Mouse (Mus musculus) embryo, embryonic 11.5 days (tissue): ENCODE data around the gene Krt15.

Source experiments
- DNase-seq: peaks from one replicate; pipeline ENCODE4 v3.0.0-alpha.2; 2012; ENCODE audit warnings: low read depth, low spot score

The Krt15 gene

DNA sequence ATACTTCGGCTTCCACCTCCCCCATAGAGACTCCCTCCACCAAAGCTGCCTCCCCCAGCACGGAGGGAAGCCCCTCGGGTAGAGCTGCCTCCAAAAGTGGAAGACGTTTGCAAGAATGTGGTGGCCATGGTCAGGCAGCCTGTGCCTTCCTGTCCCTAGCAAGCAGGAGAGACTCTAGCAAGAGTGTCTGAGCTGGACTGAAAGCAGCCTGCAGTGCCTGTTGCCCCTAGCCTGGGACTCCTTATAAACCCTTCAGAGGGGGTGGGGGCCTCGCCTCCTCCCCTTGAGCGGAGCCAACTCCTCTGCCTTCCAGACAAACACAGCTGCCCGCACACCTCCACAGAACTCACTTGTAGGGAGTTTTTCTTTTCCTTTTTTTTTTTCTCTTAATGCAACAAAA, at the start of gene Krt15:
Gene Krt15, minus strand, starts transcription at position 198 of the 400 bp plus-strand sequence.
- no peak for DNase-seq

- no peak for DNase-seq
These were observed 46.0 kb upstream of the Krt15 start for GRCm38 (mm10) chr11:100181725-100182124.

DNA sequence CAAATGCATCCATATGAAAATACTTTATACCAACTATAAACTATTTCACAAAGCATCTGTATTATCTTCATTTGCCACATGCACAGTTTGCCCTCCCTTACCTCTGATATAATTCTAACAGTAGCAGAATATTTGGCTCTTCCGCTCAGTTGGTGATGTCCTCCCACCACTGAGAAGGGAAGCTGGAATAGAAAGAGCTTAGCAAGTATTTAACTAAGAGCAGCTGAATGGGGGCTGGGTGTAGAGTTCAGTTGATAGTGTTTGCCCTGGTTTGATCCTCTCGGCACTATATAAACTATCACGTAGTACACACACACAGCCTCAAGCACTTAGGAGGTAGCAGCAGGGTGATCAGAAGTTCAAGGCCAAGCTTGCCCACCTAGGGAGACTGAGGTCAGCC, 43.5 kb upstream of the Krt15 start:
- DNase-seq: no peak

DNA sequence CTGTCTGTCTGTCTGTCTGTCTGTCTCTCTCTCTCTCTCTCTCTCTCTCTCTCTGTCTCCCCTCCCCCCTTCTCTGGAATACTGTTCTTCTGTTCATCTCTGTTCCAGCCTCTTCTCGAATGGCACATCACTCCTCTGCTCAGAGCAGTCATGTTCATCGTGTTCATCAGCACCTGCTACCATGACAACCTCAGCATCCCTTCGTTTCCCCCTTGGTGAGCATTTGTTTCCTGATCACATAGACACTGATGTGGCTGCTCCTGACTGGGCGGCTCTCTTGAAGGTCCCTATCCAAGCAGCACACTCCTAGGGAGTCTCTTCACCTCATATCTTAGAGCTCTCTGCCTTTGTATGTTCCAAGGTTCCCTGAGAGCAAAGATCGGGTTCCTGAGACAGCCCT, 42.6 kb upstream of the Krt15 start:
- DNase-seq: no peak

DNA sequence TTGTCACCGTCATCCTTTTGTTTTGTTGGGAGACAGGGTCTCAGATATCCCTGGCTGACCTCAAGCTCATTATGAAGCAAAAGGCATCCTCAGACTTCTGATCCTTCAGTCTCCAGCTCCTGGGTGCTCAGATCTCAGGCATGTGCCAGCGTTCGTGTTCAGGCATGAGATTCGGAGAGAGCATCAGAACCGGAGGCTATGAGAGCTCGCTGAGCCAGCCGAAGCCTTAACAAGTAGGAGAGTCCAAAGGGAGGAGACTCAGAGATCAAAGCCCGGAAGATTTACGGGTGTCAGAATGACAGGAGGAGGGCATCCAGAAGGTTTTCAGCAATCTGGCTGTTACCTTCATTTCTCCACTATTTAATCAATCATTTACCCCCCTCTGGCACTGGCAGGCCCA, 41.1 kb upstream of the Krt15 start:
- no peak for DNase-seq

- DNase-seq: peak; percentile 66
These were observed 33.3 kb upstream of the Krt15 start for GRCm38 (mm10) chr11:100168765-100169762.

DNA sequence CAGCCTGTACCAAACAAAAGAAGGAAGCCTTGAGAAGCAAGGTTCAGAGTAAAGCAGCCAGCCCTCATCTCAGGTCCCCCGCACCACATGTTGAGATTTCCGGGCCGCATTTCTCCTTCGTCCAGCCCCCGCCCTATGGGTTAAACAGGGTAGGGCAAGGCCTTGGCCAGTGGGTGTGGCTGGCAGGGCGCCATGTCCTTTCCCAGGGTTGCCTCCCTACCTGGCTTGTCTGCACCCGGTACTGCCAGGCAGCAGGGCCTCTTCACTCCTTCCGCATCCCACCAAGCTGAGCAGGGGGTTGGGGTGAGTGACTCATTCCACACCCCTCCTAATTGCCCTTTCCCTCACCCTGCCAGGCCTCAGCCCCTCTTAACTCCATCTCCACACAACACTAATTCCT, 32.3 kb upstream of the Krt15 start:
- DNase-seq: no peak

DNA sequence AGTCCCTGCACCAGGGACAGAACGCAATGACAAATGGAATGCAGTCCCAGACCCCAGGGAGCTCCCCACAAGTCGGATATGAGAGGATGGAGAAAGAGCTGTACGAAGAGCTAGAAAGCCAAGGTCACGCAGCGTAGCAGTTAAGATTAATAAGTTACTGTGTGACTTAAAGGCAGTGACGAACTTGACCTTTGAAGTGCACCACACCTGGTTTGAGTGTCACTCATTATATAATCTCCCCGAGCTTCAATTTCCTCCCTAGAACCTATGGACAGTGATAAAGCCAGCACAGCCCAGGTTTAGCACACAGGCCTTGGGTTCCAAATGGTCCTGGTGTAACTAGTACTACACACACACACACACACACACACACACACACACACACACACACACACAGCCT, 28.7 kb upstream of the Krt15 start:
- DNase-seq: no peak

GRCm38 (mm10) chr11:100157908-100158477, 22.3 kb upstream of the Krt15 start:
- no peak for DNase-seq

GRCm38 (mm10) chr11:100157331-100157730, 21.6 kb upstream of the Krt15 start:
- no peak for DNase-seq

- DNase-seq: no peak
These were observed 19.9 kb upstream of the Krt15 start for GRCm38 (mm10) chr11:100155497-100156255.

- no peak for DNase-seq
These were observed 13.0 kb upstream of the Krt15 start, which contains the start of gene Krt19 for GRCm38 (mm10) chr11:100148615-100149330. Gene Krt19, minus strand, starts transcription at chr11:100148665.

GRCm38 (mm10) chr11:100147566-100148353, 12.0 kb upstream of the Krt15 start:
- no peak for DNase-seq

- no peak for DNase-seq
These were observed 10.3 kb upstream of the Krt15 start for GRCm38 (mm10) chr11:100145858-100146560.

GRCm38 (mm10) chr11:100145104-100145503, 9.4 kb upstream of the Krt15 start:
- DNase-seq: no peak

DNA sequence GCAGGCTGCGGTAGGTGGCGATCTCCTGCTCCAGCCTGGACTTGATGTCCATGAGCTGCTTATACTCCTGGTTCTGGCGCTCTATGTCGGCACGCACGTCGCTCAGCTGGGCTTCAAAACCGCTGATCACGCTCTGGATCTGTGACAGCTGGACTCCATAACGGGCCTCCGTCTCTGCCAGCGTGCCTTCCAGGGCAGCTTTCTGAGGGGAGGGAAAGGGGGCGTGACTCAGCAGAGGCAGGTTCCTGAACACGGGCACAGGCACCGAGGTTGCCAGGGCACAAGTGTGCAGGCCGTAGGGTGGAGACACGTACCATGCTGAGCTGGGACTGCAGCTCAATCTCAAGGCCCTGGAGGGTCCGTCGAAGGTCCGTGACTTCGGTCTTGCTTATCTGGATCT, 5.2 kb upstream of the Krt15 start:
- no peak for DNase-seq

DNA sequence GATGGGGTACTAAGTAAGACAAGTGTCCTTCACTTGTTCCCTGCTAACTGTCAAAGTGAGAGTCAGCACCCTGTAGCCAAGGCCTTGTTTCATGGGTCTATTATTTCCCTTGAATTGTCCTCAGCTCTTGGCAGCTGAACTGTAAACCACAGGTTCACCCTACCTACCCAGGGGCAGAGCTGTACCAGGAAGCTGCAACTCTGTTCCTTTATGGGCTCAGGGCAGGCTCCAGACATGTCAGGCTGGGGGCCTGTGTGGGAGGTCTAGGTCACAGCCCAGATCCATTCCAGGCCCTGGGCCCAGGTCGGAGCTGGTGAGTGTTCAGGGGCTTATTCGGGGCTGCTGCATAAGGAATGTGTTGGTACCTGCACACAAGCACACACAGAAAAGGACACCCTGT, 3.7 kb upstream of the Krt15 start:
- DNase-seq: no peak

- no peak for DNase-seq
These were observed 3.1 kb upstream of the Krt15 start for GRCm38 (mm10) chr11:100138809-100139208.

DNA sequence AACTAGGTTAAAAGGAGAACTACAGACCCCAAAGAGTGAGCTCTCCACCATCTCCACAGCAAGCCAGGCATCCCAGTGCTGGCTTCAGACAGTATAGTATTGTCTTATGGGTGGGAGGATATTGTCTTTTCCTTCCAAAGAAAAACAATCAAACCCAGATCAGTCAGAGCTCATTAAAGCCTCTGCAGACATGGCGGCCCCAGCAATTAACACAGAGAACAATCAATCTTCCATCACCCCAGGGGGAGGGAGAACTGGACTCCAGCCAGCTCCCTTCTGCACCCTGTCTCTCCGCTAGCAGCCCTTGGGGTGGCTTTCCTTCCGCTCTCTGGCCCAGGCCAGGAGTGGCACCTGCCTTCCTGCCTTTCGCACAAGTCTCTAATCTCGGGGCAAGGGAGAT, 2.0 kb upstream of the Krt15 start:
- no peak for DNase-seq

DNA sequence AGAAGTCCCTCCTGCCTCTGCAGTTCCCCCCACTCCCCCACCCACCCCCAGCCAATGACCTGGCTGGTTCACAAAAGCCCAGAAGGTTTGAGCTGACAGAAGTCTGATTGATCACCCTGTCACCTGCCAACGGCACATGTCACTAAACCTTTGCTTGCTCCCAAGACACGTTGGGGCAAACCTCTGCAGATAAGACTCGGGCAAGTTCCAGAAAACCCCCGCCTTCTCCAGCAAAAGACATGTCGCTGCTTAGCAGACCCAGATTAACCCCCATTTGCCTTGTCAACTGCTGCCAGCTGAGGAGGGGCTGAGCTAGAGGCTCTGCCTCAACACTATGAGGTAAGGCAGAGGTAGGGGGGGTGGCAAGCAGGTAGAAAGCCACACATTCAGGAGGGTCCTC, 831 bp upstream of the Krt15 start:
- DNase-seq: no peak
